Mouse (Mus musculus): ENCODE data around the gene Tcl1b5. TPM values are rescaled to one million over a fixed set of nuclear protein-coding genes. Genes with fewer than 3 reads are reported as not detected.

Gene Tcl1b5
- polyA plus RNA-seq, 1 experiment: 0.12 TPM

DNA sequence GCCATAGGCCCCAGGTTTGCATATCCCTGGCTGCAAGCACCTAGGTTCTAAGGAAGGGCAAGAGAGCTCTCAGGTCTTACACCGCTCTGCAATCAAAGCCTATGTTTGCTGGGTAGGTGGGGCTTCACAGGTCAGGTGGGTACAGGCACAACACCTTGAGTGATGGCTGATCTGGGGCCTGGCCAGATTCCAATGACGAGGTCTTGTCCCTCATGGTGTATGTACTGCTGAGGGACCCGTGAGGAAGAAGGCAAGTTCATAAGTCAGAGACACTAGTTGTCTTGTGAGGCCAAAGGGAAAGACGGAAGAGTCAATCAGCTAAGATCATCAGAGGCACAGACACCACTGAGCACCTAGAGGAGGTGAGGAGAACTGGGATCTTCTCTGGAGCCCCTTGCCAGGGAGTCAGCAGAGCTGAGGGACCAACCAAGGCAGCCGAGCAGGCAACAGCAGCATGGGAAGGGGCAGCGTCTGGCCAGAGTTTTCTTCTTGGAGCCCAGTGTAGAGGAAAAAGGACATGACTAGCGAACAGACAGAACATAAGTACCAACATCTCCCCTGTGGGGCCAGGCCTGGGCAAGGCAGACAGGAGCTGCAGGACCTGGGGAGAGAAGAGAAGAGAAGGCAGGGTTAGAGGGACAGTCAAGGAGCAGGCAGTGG, 41.1 kb downstream of the Tcl1b5 start:
- no peak for DNase-seq
- Histone ChIP-seq H3K27me3 (ENCODE audit: control insufficient read depth, insufficient read depth, low read length) (no peaks in the 10 kb centered on the region), H3K4me3 (ENCODE audit: control insufficient read depth, insufficient read depth, low read length) (no peak overlapping the region), H3K36me3 (ENCODE audit: control insufficient read depth, insufficient read depth, low read length) (no peaks in the 10 kb centered on the region), H3K27ac (ENCODE audit: control insufficient read depth, insufficient read depth, low read length) (no peak overlapping the region), H3K4me1 (replicated peaks; ENCODE audit: control insufficient read depth, insufficient read depth, low read length) (no peaks in the 10 kb centered on the region)
- no peak for TF ChIP-seq CTCF (IDR thresholded peaks at IDR 0.05; ENCODE audit: borderline replicate concordance, control insufficient read depth, extremely low read depth, insufficient read depth, low read length, poor library complexity)
- WGBS: 87% methylated on average over 7 of the region's 7 CpGs

DNA sequence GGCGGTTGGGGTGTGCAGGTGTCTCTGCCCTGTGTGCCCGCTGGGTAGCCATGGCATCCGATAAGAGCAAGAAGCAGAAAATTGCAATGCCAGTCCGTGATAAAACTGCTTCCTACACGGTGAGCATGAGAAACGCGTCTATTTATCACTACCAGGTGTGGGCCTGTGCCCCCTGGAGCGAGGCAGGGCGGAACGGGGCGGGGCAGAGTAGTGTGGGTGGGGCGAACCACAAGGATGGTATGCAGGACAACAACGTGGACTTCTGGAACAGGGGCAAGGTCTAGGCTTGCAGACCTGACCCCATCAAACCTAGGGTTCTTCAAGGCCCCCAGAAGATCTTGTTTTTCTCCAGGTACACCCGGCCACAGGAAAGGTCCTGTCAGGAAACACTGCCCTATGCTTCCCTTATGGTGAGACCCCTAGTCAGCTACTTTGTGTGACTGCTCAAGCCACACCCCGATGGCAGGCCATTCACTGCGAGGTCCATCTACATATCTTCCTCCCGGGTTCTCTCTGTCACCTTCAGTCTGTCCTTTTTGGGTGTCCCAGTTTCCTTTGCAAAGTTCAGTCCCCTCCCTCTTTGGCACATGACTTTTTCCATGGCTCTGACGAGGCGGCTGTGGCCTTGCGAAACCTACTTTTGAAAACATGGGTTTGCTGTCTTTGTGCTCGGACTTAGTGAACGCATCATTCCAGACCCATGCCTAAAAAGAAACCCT, 46.6 kb downstream of the Tcl1b5 start, which contains the start of gene Tcl1:
Gene Tcl1, minus strand, starts transcription at position 193 of the 719 bp plus-strand sequence.
- DNase-seq: no peak
- TF ChIP-seq POLR2A (IDR thresholded peaks at IDR 0.05; ENCODE audit: control insufficient read depth, extremely low read depth, insufficient read depth, low read length, poor library complexity) (no peak), CTCF (IDR thresholded peaks at IDR 0.05; ENCODE audit: borderline replicate concordance, control insufficient read depth, extremely low read depth, insufficient read depth, low read length, poor library complexity) (no peak)
- Histone ChIP-seq H3K27me3 (ENCODE audit: control insufficient read depth, insufficient read depth, low read length) (no peaks in the 10 kb centered on the region), H3K4me3 (ENCODE audit: control insufficient read depth, insufficient read depth, low read length) (no peak within 1 kb of the TSS), H3K27ac (ENCODE audit: control insufficient read depth, insufficient read depth, low read length) (no peak within 1 kb of the TSS), H3K4me1 (replicated peaks; ENCODE audit: control insufficient read depth, insufficient read depth, low read length) (no peaks in the 10 kb centered on the region), H3K36me3 (ENCODE audit: control insufficient read depth, insufficient read depth, low read length) (no peaks in the 10 kb centered on the region)
- 94% methylated on average over 22 of the region's 22 CpGs for WGBS

DNA sequence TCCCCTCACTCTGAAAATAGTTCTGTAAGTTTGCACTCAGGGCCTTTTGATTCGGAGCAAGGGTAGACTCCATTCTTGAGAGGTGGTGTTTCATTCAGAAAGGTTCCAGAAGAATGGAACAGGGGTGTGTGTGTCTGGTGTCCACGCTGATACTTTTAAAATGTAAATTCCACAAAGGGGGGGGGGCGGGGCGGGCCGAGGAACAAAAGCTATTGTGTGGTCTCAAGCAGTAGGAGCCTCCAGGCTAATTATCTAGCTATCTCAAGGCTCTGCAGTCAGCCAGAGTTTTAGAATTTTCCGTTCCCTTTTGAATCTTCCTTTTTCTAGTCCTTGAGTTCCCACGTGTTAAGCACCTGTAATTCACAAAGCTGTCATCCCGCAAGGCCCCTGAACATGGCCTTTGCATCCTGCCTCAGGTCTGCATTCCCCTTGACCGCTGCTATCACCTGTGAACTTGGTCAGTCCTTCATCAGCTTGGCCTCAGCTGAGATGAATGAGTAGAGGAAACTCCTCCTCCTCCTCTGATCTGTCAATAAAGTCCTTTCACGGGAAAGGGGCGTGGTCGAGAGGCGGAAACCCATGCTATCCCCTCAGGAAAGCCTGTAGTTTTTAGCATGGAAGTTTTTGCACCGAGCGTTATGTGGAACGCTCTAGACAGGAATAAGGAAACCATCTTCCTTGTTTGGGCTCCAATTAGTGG, 48.6 kb downstream of the Tcl1b5 start:
- H3K27ac ChIP-seq (ENCODE audit: control insufficient read depth, insufficient read depth, low read length): no peak overlapping the region

More for the DNA sequence above, 48.6 kb downstream of the Tcl1b5 start:
- no peak for TF ChIP-seq POLR2A (IDR thresholded peaks at IDR 0.05; ENCODE audit: control insufficient read depth, extremely low read depth, insufficient read depth, low read length, poor library complexity)
- no peak for TF ChIP-seq CTCF (IDR thresholded peaks at IDR 0.05; ENCODE audit: borderline replicate concordance, control insufficient read depth, extremely low read depth, insufficient read depth, low read length, poor library complexity)
- 70% methylated on average over 16 of the region's 16 CpGs for WGBS
- Histone ChIP-seq H3K27me3 (ENCODE audit: control insufficient read depth, insufficient read depth, low read length) (no peaks in the 10 kb centered on the region), H3K4me3 (ENCODE audit: control insufficient read depth, insufficient read depth, low read length) (no peak overlapping the region), H3K36me3 (ENCODE audit: control insufficient read depth, insufficient read depth, low read length) (no peaks in the 10 kb centered on the region), H3K4me1 (replicated peaks; ENCODE audit: control insufficient read depth, insufficient read depth, low read length) (no peaks in the 10 kb centered on the region)
- no peak for DNase-seq

Other genes with a start within 250 kb of the Tcl1b5 start
- 16.4 and 20.1 TPM in 2 replicates for gene Syne3, start 166.5 kb upstream of the Tcl1b5 start, polyA plus RNA-seq (2012; rRNA removed)
- gene Glrx5, start 143.7 kb upstream of the Tcl1b5 start, polyA plus RNA-seq (2012; rRNA removed): 66.6 and 68.4 TPM in 2 replicates
- not detected in 2 replicates for gene Tcl1b2, start 30.3 kb upstream of the Tcl1b5 start, polyA plus RNA-seq (2012; rRNA removed)
- not detected in 2 replicates for gene Tcl1b1, start 16.7 kb upstream of the Tcl1b5 start, polyA plus RNA-seq (2012; rRNA removed)
- gene Tcl1b3, start 14.7 kb downstream of the Tcl1b5 start, polyA plus RNA-seq (2012; rRNA removed): not detected in 2 replicates
- gene Tcl1b4, start 25.6 kb downstream of the Tcl1b5 start, polyA plus RNA-seq (2012; rRNA removed): not detected in 2 replicates
- 0.18 TPM in 1 of 2 replicates, not detected in the other for gene Tcl1, start 46.4 kb downstream of the Tcl1b5 start, polyA plus RNA-seq (2012; rRNA removed)
- gene Tunar, start 157.5 kb downstream of the Tcl1b5 start, polyA plus RNA-seq (2012; rRNA removed): 0.05 TPM in 1 of 2 replicates, not detected in the other

Data from thymus, adult 2 months (tissue).